In genomic region chr9:94738555-94739427, GRCm38 (mm10) we compare ENCODE assay signal across 8 mouse cellular contexts.
DNase-seq lines count a peak whose midpoint lies in the region; ATAC-seq and TF ChIP-seq lines count a peak whose summit lies in the region.

No protein-coding gene starts in this region.

- peaks cover 56% of the 10 kb centered on the region for H3K9me3 ChIP-seq in CH12.LX (replicated peaks; ENCODE audit: low read length)
- no peaks in the 10 kb centered on the region for H3K9me3 ChIP-seq in lung, embryonic 14.5 days (ENCODE audit: low read depth, low read length)

- H3K79me2 ChIP-seq in CH12.LX (replicated peaks; ENCODE audit: control insufficient read depth, extremely low read depth, insufficient read depth, poor library complexity, severe bottlenecking) = no peaks in the 10 kb centered on the region

- no peaks in the 10 kb centered on the region for H3K4me1 ChIP-seq in CH12.LX (ENCODE audit: control insufficient read depth in 1 of 2, insufficient read depth in 2 of 2)
- no peaks in the 10 kb centered on the region for H3K4me1 ChIP-seq in lung, embryonic 14.5 days (ENCODE audit: insufficient read depth)

- WGBS in lung, embryonic 14.5 days = 34% methylated on average over 6 of the region's 6 CpGs

- peak in 1 of 2 experiments; percentile 43; a peak in 2 of 4 replicates for TF ChIP-seq CTCF in CH12.LX (conservative IDR thresholded peaks at IDR 0.05 in 1 of 2, IDR thresholded peaks at IDR 0.05 in 1 of 2; ENCODE audit: low read depth in 2 of 2, low read length in 2 of 2)
- TF ChIP-seq CTCF in lung, embryonic 14.5 days (IDR thresholded peaks at IDR 0.05; ENCODE audit: low read depth) = peak; percentile 87

- no peak overlapping the region for H3K4me2 ChIP-seq in CH12.LX (ENCODE audit: insufficient read depth, low read depth, poor library complexity, severe bottlenecking)
- no peak overlapping the region for H3K4me2 ChIP-seq in lung, embryonic 14.5 days

- H3K27me3 ChIP-seq in CH12.LX (replicated peaks) = no peaks in the 10 kb centered on the region
- H3K27me3 ChIP-seq in lung, embryonic 14.5 days (ENCODE audit: insufficient read depth, low read length) = no peaks in the 10 kb centered on the region

- TF ChIP-seq EP300 in CH12.LX (IDR thresholded peaks at IDR 0.05; ENCODE audit: low read length) = no peak

- no peak for TF ChIP-seq POLR2A in CH12.LX (IDR thresholded peaks at IDR 0.05; ENCODE audit: low read depth, low read length)

- TF ChIP-seq RAD21 in CH12.LX (IDR thresholded peaks at IDR 0.05; ENCODE audit: low read depth, low read length) = peak; percentile 47

- H3K36me3 ChIP-seq in CH12.LX (replicated peaks in 1 of 2; ENCODE audit: control insufficient read depth in 1 of 2, insufficient read depth in 1 of 2, low read length in 1 of 2) = no peaks in the 10 kb centered on the region
- no peaks in the 10 kb centered on the region for H3K36me3 ChIP-seq in lung, embryonic 14.5 days (ENCODE audit: insufficient read depth)

- H3K4me3 ChIP-seq in CH12.LX (replicated peaks in 1 of 3; ENCODE audit: low read depth in 2 of 3, low read length in 2 of 3, poor library complexity in 1 of 3) = no peak overlapping the region
- H3K4me3 ChIP-seq in lung, embryonic 14.5 days (ENCODE audit: low read depth, low read length) = no peak overlapping the region

- in situ Hi-C loops in CH12.LX (cut with MboI; ENCODE audit: low pct_ligation_motif_present, low pct_unique_long_range_greater_than_20kb, low sequenced_read_pairs) = loop anchor here (25.0 kb wide), 1 partner anchor 674 kb away; the partner anchor contains the start of gene Chst2

- H3K27ac ChIP-seq in CH12.LX (ENCODE audit: insufficient read depth, low read depth) = no peak overlapping the region
- no peak overlapping the region for H3K27ac ChIP-seq in lung, embryonic 14.5 days (ENCODE audit: low read depth)

- no peak overlapping the region for H3K9ac ChIP-seq in CH12.LX (ENCODE audit: insufficient read depth, low read depth)
- H3K9ac ChIP-seq in lung, embryonic 14.5 days = no peak overlapping the region

- ATAC-seq in activated CD4-positive, CD25-positive, alpha-beta regulatory T cell, adult 4 months = peak; percentile 78
- peak; percentile 41; the same call in 1 of the 2 replicates for ATAC-seq in lung, embryonic 14.5 days (ENCODE audit: insufficient read depth)

- dilution Hi-C loops in CH12.LX (cut with MboI; ENCODE audit: extremely low pct_ligation_motif_present, extremely low pct_unique_long_range_greater_than_20kb, low sequenced_read_pairs) = no loop called here

- DNase-seq in CH12.LX (ENCODE audit: extremely low read depth) = peak; percentile 9
- peak; percentile 57 to 78 for DNase-seq in cerebellum, postnatal 4 days (ENCODE audit: low spot score in 2 of 2)
- peak; percentile 39 to 69 for DNase-seq in gastrocnemius, postnatal 4 days (ENCODE audit: low spot score in 2 of 2)
- DNase-seq in kidney, postnatal 36 days = peak; percentile 66 to 84
- DNase-seq in lung, embryonic 14.5 days = peak; percentile 94
- peak; percentile 66 for DNase-seq in retina, adult 2 months (ENCODE audit: low read depth, low spot score)
- DNase-seq in yolk sac, embryonic 10.5 days (ENCODE audit: low spot score) = peak; percentile 47

TF ChIP-seq in CH12.LX, 34 proteins besides CTCF, POLR2A, EP300 and RAD21:
- TF ChIP-seq SIN3A (IDR thresholded peaks at IDR 0.05; ENCODE audit: low read length) (no peak), USF1 (IDR thresholded peaks at IDR 0.05; ENCODE audit: low read depth, low read length) (no peak), POLR2AphosphoS2 (IDR thresholded peaks at IDR 0.05; ENCODE audit: low read depth, low read length) (no peak), SMC3 (IDR thresholded peaks at IDR 0.05; ENCODE audit: low read depth, low read length) (no peak), ELF1 (IDR thresholded peaks at IDR 0.05; ENCODE audit: low read depth, low read length) (no peak), TBP (conservative IDR thresholded peaks at IDR 0.05; ENCODE audit: low read depth, low read length) (no peak), CHD2 (IDR thresholded peaks at IDR 0.05; ENCODE audit: low read length) (no peak), E2F4 (IDR thresholded peaks at IDR 0.05; ENCODE audit: insufficient replicate concordance, low read depth, low read length) (no peak)
TF ChIP-seq in CH12.LX: peak in this region for 0.

Comparison
In these comparisons a context has a peak if more than half of its experiments do, and no peak if none do; other contexts are left out.
1. DNase-seq: peak in every context shown above with its lines; median percentile 94 in lung, embryonic 14.5 days; 75 in kidney, postnatal 36 days; 68 in cerebellum, postnatal 4 days; 66 in retina, adult 2 months; 54 in gastrocnemius, postnatal 4 days; 47 in yolk sac, embryonic 10.5 days; 9 in CH12.LX.